Mouse (Mus musculus) brain, embryonic 14.5 days (tissue): ENCODE measurements around the gene Gm5269.

Source experiments
- CTCF ChIP-seq: fragments of 200-500 bp; IDR thresholded peaks from 2 replicates; pipeline ENCODE4 v1.5.1; 2012; ENCODE audit warnings: inconsistent platforms, mild to moderate bottlenecking, moderate library complexity, borderline replicate concordance; ENCODE audit not compliant: insufficient read depth, insufficient read length; ENCODE audit errors: extremely low read depth
- POLR2A ChIP-seq: fragments of 200-500 bp; IDR thresholded peaks from 2 replicates; pipeline ENCODE4 v1.6.1; 2012; ENCODE audit warnings: mild to moderate bottlenecking, inconsistent platforms, borderline replicate concordance; ENCODE audit not compliant: poor library complexity, insufficient read depth, insufficient read length, severe bottlenecking; ENCODE audit errors: extremely low read depth

GRCm38 (mm10) chr1:45866288-45867018 lies 23.6 kb downstream of the Gm5269 start:
- no peak for TF ChIP-seq POLR2A
- no peak for TF ChIP-seq CTCF
